Mouse (Mus musculus) regulatory T cell (primary cell): ENCODE measurements around the gene Tbk1.

Experiments
- in situ Hi-C: fragments of 300-600 bp; cut with MboI, MseI; formaldehyde crosslinking; loops from one replicate; pipeline ENCODE4 v1.15.1; 2025; ENCODE audit warnings: high pct_unique_total_duplicates

Gene Tbk1

GRCm38 (mm10) chr10:121586675-121587370 lies at the start of gene Tbk1:
Gene Tbk1 (minus strand): TSS chr10:121586787.
- in situ Hi-C loops = no loop called here

- in situ Hi-C loops = loop anchor here (10.0 kb wide), 1 partner anchor 419 kb away; no protein-coding TSS in a partner anchor
Observed at GRCm38 (mm10) chr10:121636276-121636675, 49.7 kb upstream of the Tbk1 start.

GRCm38 (mm10) chr10:121634159-121634558 lies 47.6 kb upstream of the Tbk1 start:
- in situ Hi-C loops = loop anchor here (10.0 kb wide), 1 partner anchor 421 kb away; no protein-coding TSS in a partner anchor

- in situ Hi-C loops = no loop called here
Observed at GRCm38 (mm10) chr10:121628561-121629040, 42.0 kb upstream of the Tbk1 start.

GRCm38 (mm10) chr10:121627216-121627852 lies 40.7 kb upstream of the Tbk1 start:
- in situ Hi-C loops = no loop called here

- in situ Hi-C loops = no loop called here
Observed at GRCm38 (mm10) chr10:121626186-121626882, 39.7 kb upstream of the Tbk1 start, which contains the start of gene Xpot. Gene Xpot (minus strand): TSS chr10:121626332.

- in situ Hi-C loops = no loop called here
Observed at GRCm38 (mm10) chr10:121625407-121626185, 39.0 kb upstream of the Tbk1 start.

- in situ Hi-C loops = no loop called here
Observed at GRCm38 (mm10) chr10:121625006-121625405, 38.4 kb upstream of the Tbk1 start.

GRCm38 (mm10) chr10:121623670-121624069 lies 37.1 kb upstream of the Tbk1 start:
- in situ Hi-C loops = loop anchor here (25.0 kb wide), 1 partner anchor 1489 kb away; no protein-coding TSS in a partner anchor

- in situ Hi-C loops = loop anchor here (25.0 kb wide), 1 partner anchor 1490 kb away; no protein-coding TSS in a partner anchor
Observed at GRCm38 (mm10) chr10:121622431-121622830, 35.8 kb upstream of the Tbk1 start.

GRCm38 (mm10) chr10:121615935-121616334 lies 29.3 kb upstream of the Tbk1 start:
- in situ Hi-C loops = loop anchor here (25.0 kb wide), 1 partner anchor 1496 kb away; no protein-coding TSS in a partner anchor

GRCm38 (mm10) chr10:121615146-121615870 lies 28.7 kb upstream of the Tbk1 start:
- in situ Hi-C loops = loop anchor here (25.0 kb wide), 1 partner anchor 1497 kb away; no protein-coding TSS in a partner anchor

GRCm38 (mm10) chr10:121613570-121613969 lies 27.0 kb upstream of the Tbk1 start:
- in situ Hi-C loops = loop anchor here (25.0 kb wide), 1 partner anchor 1499 kb away; no protein-coding TSS in a partner anchor

- in situ Hi-C loops = loop anchor here (25.0 kb wide), 1 partner anchor 1500 kb away; no protein-coding TSS in a partner anchor
Observed at GRCm38 (mm10) chr10:121612448-121612847, 25.9 kb upstream of the Tbk1 start.

- in situ Hi-C loops = loop anchor here (25.0 kb wide), 1 partner anchor 1501 kb away; no protein-coding TSS in a partner anchor
Observed at GRCm38 (mm10) chr10:121611587-121611986, 25.0 kb upstream of the Tbk1 start.

- in situ Hi-C loops = loop anchor here (25.0 kb wide), 1 partner anchor 1504 kb away; no protein-coding TSS in a partner anchor
Observed at GRCm38 (mm10) chr10:121608177-121608576, 21.6 kb upstream of the Tbk1 start.

GRCm38 (mm10) chr10:121604632-121605344 lies 18.2 kb upstream of the Tbk1 start:
- in situ Hi-C loops = loop anchor here (25.0 kb wide), 1 partner anchor 1508 kb away; no protein-coding TSS in a partner anchor

GRCm38 (mm10) chr10:121603556-121603955 lies 17.0 kb upstream of the Tbk1 start:
- in situ Hi-C loops = loop anchor here (25.0 kb wide), 1 partner anchor 1509 kb away; no protein-coding TSS in a partner anchor

- in situ Hi-C loops = loop anchor here (25.0 kb wide), 1 partner anchor 1511 kb away; no protein-coding TSS in a partner anchor
Observed at GRCm38 (mm10) chr10:121601272-121601671, 14.7 kb upstream of the Tbk1 start.
